Mouse (Mus musculus) intestine, postnatal 0 days (tissue): Measurements from ENCODE around the gene Olfr661. TPM values are rescaled to one million over a fixed set of nuclear protein-coding genes. Genes with fewer than 3 reads are reported as not detected.

Source experiments
- ATAC-seq: fragments of 200-750 bp; cut with Nextera tagmentation; 2 replicates; pipeline ENCODE4 v1.8.0; 2017; ENCODE audit warnings: mild to moderate bottlenecking, moderate TSS enrichment, moderate library complexity
- H3K27ac ChIP-seq: fragments of 300-500 bp; sonication (generic); 2 replicates; pipeline ENCODE4 v1.5.1; 2014; ENCODE audit warnings: mild to moderate bottlenecking, low read depth, low read length, moderate library complexity
- H3K27me3 ChIP-seq: fragments of 300-500 bp; sonication (generic); replicated peaks from 2 replicates; pipeline ENCODE4 v1.6.1; 2014; ENCODE audit warnings: low read length, mixed read lengths; ENCODE audit not compliant: control insufficient read depth, insufficient read depth
- H3K36me3 ChIP-seq: fragments of 300-500 bp; sonication (generic); 2 replicates; pipeline ENCODE4 v1.6.1; 2014; ENCODE audit warnings: mild to moderate bottlenecking, moderate library complexity; ENCODE audit not compliant: control insufficient read depth, insufficient read depth
- H3K4me1 ChIP-seq: fragments of 300-500 bp; sonication (generic); replicated peaks from 2 replicates; pipeline ENCODE4 v1.6.1; 2014; ENCODE audit warnings: antibody characterized with exemption, low read length, mixed read lengths; ENCODE audit not compliant: control insufficient read depth, insufficient read depth
- H3K4me2 ChIP-seq: fragments of 300-500 bp; sonication (generic); replicated peaks from 2 replicates; pipeline ENCODE4 v1.6.1; 2014; ENCODE audit warnings: low read depth, mild to moderate bottlenecking, moderate library complexity
- H3K4me3 ChIP-seq: fragments of 300-500 bp; sonication (generic); 2 replicates; pipeline ENCODE4 v1.5.1; 2014; ENCODE audit warnings: low read depth, low read length
- H3K9ac ChIP-seq: fragments of 300-500 bp; sonication (generic); 2 replicates; pipeline ENCODE4 v1.6.1; 2014; ENCODE audit warnings: mild to moderate bottlenecking, low read depth, low read length
- H3K9me3 ChIP-seq: fragments of 300-500 bp; sonication (generic); 2 replicates; pipeline ENCODE4 v1.6.1; 2016; ENCODE audit warnings: mixed run types; ENCODE audit not compliant: control insufficient read depth
- CTCF ChIP-seq: sonication (generic); IDR thresholded peaks from 2 replicates; pipeline ENCODE4 v1.5.1; 2016; ENCODE audit warnings: low read depth, mild to moderate bottlenecking, control low read depth, antibody characterized with exemption, moderate library complexity
- WGBS: fragments of 180-500 bp; shearing (Covaris S2); extraction: QIAGEN DNeasy Blood & Tissue Kit; methylation state at CpG from one replicate; pipeline ENCODE4 v1.1.7; 2014; 5-methylcytosine and 5-hydroxymethylcytosine counted together
- polyA plus RNA-seq: library from polyadenylated mRNA; unstranded; fragments of >200 nt; fragmentation: Nextera tagmentation; extraction: Ambion mirVana; gene quantifications from 2 replicates; pipeline ENCODE4 v1.2.1, GENCODE M21; 2015

The Olfr661 gene
- polyA plus RNA-seq, result not detected in 2 replicates

DNA sequence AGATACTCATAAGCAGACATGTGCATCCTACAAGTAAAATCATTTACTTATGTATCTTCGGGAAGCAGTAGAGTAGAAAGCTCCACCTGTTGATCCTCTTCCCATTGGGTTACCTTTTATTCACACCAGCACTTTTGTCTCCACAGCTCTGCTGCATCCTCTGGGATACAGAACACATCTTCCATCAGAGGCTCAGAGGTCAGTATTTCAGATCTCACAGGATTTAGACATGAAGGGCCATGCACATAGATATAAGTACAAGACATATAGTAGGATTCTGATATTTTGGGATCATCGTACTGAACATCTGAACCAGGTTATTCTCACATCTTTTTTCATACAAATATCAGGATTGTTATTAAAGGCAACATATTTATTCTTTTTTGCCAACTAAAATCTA is at the start of gene Olfr661:
Gene Olfr661 (plus strand): TSS at position 301 of the 400 bp plus-strand sequence.
- H3K36me3 ChIP-seq, result no peaks in the 10 kb centered on the region
- H3K4me1 ChIP-seq, result no peaks in the 10 kb centered on the region
- no peak within 1 kb of the TSS for H3K27ac ChIP-seq
- H3K27me3 ChIP-seq, result no peaks in the 10 kb centered on the region
- no peak for ATAC-seq
- no peak for TF ChIP-seq CTCF
- no peak within 1 kb of the TSS for H3K4me2 ChIP-seq
- H3K9ac ChIP-seq, result no peak within 1 kb of the TSS
- WGBS, result 86% methylated on average over 2 of the region's 2 CpGs
- H3K4me3 ChIP-seq, result no peak within 1 kb of the TSS
- H3K9me3 ChIP-seq, result no peaks in the 10 kb centered on the region

DNA sequence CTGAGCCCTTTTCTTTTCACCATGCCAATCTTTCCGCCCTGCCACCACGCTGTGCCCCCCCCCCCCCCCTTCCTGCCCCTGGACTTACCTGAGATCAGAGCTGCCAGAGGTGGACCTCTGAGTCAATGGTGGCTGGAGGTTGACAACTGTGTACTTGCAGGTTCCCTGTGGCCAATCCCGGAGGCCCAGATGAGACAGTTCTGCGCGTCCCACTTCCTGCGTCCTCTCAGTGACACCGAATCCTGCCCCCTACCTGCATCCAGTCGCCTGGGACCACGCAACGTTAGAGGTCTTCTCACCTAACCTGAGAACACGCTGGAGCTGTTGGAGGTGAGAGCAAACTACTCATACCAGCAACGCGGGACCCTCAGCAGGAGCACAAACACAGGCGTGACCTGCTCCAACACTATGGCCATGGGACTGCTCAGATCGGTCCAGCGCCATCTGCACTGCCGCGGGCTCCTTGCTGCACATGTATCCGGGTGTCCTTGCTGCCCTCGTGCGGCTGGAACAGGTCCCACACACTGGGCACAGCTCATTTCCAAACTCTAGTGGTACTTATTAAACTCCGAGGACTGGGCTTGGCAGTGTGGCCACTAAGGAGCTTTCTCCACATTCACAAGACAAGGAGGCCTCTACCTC is 39.3 kb upstream of the Olfr661 start, which contains the start of gene Olfr658:
Gene Olfr658 (minus strand): TSS at position 465 of the 642 bp plus-strand sequence.
- Histone ChIP-seq H3K27me3 (no peaks in the 10 kb centered on the region), H3K4me3 (no peak within 1 kb of the TSS), H3K4me2 (peak within 1 kb of the TSS; percentile 55), H3K4me1 (no peaks in the 10 kb centered on the region), H3K9me3 (no peaks in the 10 kb centered on the region), H3K36me3 (no peaks in the 10 kb centered on the region), H3K27ac (no peak within 1 kb of the TSS), H3K9ac (no peak within 1 kb of the TSS)
- TF ChIP-seq CTCF, result peak; percentile 81
- 21% methylated on average over 22 of the region's 22 CpGs for WGBS
- peak; percentile 73; the same call in 1 of the 2 replicates for ATAC-seq

DNA sequence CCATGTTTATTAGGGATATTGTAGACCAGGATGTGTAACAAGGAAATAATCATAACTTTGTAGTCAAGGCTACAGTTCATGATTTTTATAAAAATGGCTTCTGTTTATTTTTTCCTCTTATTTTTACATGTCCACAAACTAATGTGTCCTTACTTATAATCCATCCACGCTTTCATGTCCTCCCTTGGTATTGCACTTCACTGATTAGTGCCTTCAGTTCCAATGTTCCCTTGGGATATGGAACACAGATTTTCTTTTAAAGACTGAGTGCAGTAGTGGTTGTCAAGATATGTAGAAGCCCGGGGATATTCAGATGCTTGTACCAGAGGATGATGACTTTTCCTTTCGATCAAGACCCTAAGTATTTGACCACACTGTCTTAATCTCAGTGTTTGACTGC is 19.8 kb upstream of the Olfr661 start, which contains the start of gene Olfr659:
Gene Olfr659 (plus strand): TSS at position 301 of the 400 bp plus-strand sequence.
- Histone ChIP-seq H3K9me3 (no peaks in the 10 kb centered on the region), H3K27me3 (no peaks in the 10 kb centered on the region), H3K4me1 (no peaks in the 10 kb centered on the region), H3K36me3 (no peaks in the 10 kb centered on the region), H3K4me2 (no peak within 1 kb of the TSS), H3K9ac (no peak within 1 kb of the TSS), H3K4me3 (no peak within 1 kb of the TSS), H3K27ac (no peak within 1 kb of the TSS)
- no peak for TF ChIP-seq CTCF
- WGBS, result 88% methylated on average over 3 of the region's 3 CpGs
- ATAC-seq, result no peak

Other genes starting within 250 kb of the Olfr661 start
- gene Trim30a, start 221.3 kb upstream of the Olfr661 start, polyA plus RNA-seq, result 5.0 and 5.3 TPM in 2 replicates
- gene Trim30d, start 178.7 kb upstream of the Olfr661 start, polyA plus RNA-seq, result 18.7 and 18.8 TPM in 2 replicates
- not detected in 2 replicates for gene Olfr651, start 136.4 kb upstream of the Olfr661 start, polyA plus RNA-seq
- gene Olfr652, start 125.6 kb upstream of the Olfr661 start, polyA plus RNA-seq, result 0.04 TPM in 1 of 2 replicates, not detected in the other
- gene Olfr653, start 109.2 kb upstream of the Olfr661 start, polyA plus RNA-seq, result 0.03 TPM in 1 of 2 replicates, not detected in the other
- gene Olfr654, start 99.5 kb upstream of the Olfr661 start, polyA plus RNA-seq, result not detected in 2 replicates
- gene Olfr655, start 84.7 kb upstream of the Olfr661 start, polyA plus RNA-seq, result not detected in 2 replicates
- gene Olfr656, start 72.5 kb upstream of the Olfr661 start, polyA plus RNA-seq, result not detected in 2 replicates
- not detected in 2 replicates for gene Olfr657, start 61.7 kb upstream of the Olfr661 start, polyA plus RNA-seq
- gene Olfr658, start 39.2 kb upstream of the Olfr661 start, polyA plus RNA-seq, result 0.09 TPM in 2 replicates
- not detected in 2 replicates for gene Olfr659, start 19.7 kb upstream of the Olfr661 start, polyA plus RNA-seq
- not detected in 2 replicates for gene Usp17le, start 91.0 kb downstream of the Olfr661 start, polyA plus RNA-seq
- not detected in 2 replicates for gene Usp17lb, start 156.1 kb downstream of the Olfr661 start, polyA plus RNA-seq
- gene Usp17la, start 170.5 kb downstream of the Olfr661 start, polyA plus RNA-seq, result not detected in 2 replicates
- not detected in 2 replicates for gene Olfr665, start 191.5 kb downstream of the Olfr661 start, polyA plus RNA-seq
- not detected in 2 replicates for gene Olfr666, start 209.5 kb downstream of the Olfr661 start, polyA plus RNA-seq
- gene Olfr667, start 235.0 kb downstream of the Olfr661 start, polyA plus RNA-seq, result not detected in 2 replicates
- not detected in 2 replicates for gene Olfr668, start 241.6 kb downstream of the Olfr661 start, polyA plus RNA-seq
- gene Olfr669, start 247.7 kb downstream of the Olfr661 start, polyA plus RNA-seq, result not detected in 2 replicates